Mouse (Mus musculus) megakaryocyte, adult 5-6 weeks (primary cell): ENCODE measurements around the gene Oit1. TPM values are rescaled to one million over a fixed set of nuclear protein-coding genes. Genes with fewer than 3 reads are reported as not detected.

Source experiments
- ATAC-seq: 2 replicates; pipeline ENCODE4 v1.8.0; 2016; ENCODE audit warnings: mild to moderate bottlenecking, inconsistent platforms; ENCODE audit not compliant: poor library complexity, severe bottlenecking
- total RNA-seq, 2 experiments: library from RNA; stranded (forward) in 1 of 2; stranded (reverse) in 1 of 2; fragments of 153-499, 151-499 nt in 1 of 2; fragments of 221-1000, 200-1000 nt in 1 of 2; gene quantifications; 2 replicates each; pipeline versions ENCODE4 v1.2.3 to v1.2.4; 2015 to 2017

Oit1 gene
- not detected in 2 replicates for total RNA-seq (2015)
- total RNA-seq (2017) = not detected in 2 replicates

DNA sequence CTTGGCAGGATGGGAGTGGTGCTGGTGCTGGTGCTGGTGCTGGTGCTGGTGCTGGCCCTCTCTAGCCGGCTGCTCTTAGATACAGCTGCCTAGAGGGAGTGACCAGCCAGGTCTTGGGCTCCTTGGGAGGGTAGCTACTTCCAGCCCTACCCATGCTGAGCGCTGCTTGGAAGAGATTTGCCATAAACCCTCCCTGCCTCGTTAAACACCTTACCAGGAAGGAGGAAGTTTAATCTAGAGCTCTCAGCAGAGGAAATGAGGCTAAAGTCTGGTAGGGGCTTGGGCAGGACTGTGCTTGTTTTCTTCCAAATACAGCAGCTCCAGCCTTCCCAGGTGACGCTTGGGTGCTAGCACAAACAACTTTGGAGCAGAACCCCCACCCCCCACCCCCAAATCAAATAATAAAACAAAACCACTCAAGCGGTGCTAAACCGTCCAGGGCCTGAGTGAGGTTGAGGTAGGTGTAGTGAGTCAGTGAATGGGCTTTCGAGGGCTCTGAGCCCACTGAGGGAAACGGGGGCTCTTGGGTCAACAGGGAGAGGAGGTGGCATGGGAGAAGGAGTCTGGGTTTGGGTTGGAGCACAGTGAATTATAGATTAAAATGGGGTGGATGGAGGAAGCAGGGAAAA, at the start of gene Oit1:
Gene Oit1, minus strand, starts transcription at position 70 of the 629 bp plus-strand sequence.
- ATAC-seq = no peak

DNA sequence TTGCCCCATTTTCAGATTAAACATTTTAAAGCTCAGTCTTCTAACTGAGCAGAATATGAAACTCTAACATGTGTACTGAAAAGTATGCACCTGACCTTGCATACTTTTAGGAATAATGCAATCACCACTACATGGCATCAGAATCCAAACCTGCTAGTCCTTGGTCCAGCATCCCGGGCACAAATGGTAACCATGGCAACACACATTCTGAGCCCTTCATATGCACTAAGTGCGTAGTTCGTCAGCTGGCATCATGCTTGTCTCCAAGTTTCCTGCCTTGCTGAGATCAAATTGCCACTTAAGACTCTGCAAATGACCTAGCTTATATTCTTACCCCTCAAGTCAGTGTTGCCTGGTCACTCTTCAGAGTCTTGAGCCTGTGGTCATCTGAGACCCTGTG, 44.3 kb upstream of the Oit1 start:
- no peak for ATAC-seq

GRCm38 (mm10) chr14:8421199-8421787, 42.7 kb upstream of the Oit1 start:
- no peak for ATAC-seq

DNA sequence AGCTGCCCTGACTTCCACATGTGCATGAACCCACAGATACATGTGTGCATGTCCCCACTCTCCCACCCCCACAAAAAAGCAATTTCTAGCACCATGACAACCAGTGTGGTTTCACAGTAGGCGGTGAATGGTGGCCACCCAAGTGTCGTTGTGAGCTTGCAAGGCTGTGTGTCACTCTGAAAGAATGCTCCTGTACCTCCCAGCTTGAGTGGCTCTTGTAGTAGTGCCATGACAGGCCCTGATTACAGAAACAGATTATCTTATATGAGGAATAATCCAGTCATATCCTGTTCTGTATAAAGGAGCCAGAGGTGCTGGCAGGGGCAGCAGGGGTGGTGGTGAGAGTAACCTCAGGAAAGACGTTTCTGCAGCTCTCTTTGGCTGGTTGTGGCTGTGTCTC, 40.1 kb upstream of the Oit1 start:
- no peak for ATAC-seq

GRCm38 (mm10) chr14:8405946-8406345, 27.4 kb upstream of the Oit1 start:
- no peak for ATAC-seq

DNA sequence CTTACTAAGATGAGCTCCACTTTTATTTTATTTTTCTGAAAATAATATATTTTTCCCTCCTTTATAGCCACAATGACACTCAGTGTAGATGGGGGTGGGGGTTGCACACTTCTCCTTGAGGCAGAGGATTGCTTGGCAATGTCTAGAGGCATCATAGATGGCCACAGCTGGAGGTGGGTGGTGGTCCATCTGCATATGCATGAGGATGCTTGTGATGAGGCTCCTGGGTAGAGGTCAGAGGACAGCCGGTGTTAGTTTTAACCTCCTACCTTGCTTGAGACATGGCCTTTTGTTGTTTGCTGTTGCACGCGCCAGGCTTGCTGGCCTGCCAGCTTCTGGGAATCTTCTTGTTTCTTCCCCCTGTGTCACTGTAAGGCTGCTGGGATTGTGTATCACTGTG, 24.8 kb upstream of the Oit1 start:
- ATAC-seq = no peak

DNA sequence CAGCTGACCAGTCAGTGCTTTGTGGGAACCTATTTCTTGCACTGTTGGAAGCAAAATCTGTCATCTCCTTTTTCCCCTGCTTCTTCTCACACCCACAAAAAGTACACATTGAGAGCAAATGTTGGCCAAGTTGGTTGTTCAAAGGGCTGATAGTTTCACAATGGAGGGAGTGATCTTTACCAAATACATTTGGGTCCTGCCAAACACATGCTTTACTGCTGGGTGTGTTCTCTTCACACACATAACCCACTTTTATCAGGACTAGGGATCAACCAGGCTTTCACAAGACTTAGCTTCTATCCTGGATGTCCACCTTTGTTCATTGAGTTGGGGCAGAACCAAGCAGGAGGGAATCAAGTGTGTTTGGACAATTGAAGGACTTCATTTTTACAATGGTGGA, 20.0 kb upstream of the Oit1 start:
- ATAC-seq = no peak

DNA sequence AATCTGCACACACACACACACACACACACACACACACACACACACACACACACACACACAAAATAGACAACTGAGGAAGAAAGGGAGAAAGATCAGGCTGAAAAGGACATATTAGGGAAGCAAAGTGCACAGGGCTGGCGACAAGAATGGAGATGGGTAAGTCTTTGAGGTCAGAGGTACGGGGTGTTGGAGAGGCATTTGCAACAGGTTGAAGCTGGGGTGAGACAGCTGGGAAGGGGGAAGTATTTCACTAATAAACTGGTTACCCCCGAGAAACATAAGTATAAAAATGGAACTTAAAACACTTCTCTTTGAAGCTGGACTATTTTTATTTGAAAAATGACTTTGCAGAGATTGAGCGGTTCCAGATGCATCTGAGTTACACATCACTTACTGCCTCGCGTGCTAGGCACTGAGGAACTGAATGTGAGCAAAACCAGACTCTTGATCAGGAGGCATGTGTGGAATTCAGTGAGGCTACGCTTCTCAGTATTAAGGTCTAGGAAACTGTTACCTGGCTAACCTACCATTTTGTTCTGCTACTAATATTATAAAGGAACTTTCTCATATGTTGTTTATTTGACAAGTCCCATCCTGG, 17.2 kb upstream of the Oit1 start:
- ATAC-seq = no peak

- ATAC-seq = no peak
Observed at GRCm38 (mm10) chr14:8392181-8392825, 13.7 kb upstream of the Oit1 start.

GRCm38 (mm10) chr14:8369394-8369793, 9.2 kb downstream of the Oit1 start:
- ATAC-seq = no peak

DNA sequence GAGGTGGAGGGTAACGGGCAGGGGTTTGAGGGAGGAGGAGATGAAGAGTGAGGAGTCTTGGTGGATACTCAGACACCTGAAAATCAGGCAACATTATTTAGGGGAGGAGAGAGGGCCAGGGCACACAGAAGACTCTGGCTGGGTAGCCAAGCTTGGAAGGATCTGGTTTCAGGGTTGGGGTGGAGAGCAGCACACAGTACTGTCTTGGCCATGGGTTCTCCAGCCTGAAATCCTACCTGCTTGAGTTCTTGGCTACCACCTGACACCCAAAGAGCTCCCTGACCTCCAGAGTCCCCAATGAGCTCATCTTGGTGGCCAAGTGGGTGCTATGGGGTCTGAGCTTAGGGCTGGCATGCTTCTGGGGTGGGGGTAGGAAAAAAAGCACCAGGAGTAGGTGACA, 9.7 kb downstream of the Oit1 start:
- no peak for ATAC-seq

- ATAC-seq = no peak
Observed at GRCm38 (mm10) chr14:8367727-8368520, 10.6 kb downstream of the Oit1 start.

- ATAC-seq = no peak
Observed at GRCm38 (mm10) chr14:8367121-8367520, 11.4 kb downstream of the Oit1 start.

- ATAC-seq = no peak
Observed at GRCm38 (mm10) chr14:8365833-8366232, 12.7 kb downstream of the Oit1 start.

DNA sequence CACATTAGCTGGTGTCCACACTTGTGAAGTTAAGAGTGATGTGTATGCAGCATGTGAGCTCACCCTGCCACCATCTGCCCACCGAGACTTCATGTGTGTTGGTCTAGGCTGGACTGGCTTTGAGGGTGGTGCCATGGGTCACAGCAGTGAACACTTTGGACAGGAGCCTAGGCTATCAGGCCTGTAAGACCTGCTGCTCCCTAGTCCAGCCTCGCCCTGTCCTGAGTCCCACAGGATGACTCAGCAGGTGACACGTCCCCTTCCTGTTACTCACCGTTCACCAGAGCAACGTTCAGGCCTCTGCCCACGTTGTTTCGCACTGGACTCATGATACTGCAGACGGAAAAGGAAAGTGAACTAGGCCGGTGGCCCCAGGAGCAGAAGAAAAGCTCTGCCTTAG, 21.7 kb downstream of the Oit1 start:
- no peak for ATAC-seq

DNA sequence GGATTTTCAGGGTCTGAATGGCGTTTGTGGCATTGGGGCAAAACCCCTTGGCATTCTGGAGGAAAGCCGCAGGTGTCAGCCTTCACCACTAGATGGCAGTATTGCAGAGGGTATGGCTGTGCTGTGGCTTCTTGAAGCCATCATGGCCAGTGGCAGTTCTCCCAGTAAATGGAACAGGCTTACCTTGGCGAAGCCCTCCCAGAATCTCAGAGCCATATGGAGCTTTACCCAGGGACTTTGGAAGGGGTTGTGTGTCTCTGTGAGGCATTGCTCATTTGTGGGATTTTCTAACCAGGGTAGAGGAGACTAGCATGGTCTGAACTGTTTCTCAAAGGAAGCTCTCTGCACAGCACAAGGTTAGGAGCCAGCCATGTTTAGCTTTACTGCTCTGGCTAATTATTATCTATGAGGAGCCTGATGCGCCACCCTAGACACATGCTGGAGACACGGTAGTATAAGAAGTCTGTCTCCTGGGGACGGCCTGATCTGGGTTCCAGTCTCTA, 22.5 kb downstream of the Oit1 start:
- ATAC-seq = peak; percentile 79

DNA sequence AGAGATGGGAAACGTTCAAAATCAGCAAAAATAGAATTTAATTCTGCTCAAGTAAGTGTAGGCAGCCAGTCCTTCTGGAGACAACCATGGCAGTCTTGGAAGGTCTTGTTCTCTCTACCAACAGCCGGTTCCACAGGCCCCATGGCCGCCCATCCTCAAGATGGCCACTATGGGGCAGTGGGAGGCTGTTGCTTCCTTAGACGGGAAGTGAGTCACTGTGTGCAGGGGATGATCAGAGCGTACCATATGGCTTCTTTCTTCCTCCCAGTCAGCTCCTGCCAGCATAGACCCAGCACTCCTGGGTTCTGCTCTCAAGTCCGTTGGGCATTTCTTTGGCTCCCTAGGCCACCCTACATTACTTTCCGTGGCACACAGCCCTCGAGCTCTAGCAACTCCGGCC, 29.6 kb downstream of the Oit1 start:
- peak; percentile 57; the same call in 1 of the 2 replicates for ATAC-seq

- peak; percentile 79 for ATAC-seq
Observed at GRCm38 (mm10) chr14:8346255-8346997, 32.1 kb downstream of the Oit1 start.

DNA sequence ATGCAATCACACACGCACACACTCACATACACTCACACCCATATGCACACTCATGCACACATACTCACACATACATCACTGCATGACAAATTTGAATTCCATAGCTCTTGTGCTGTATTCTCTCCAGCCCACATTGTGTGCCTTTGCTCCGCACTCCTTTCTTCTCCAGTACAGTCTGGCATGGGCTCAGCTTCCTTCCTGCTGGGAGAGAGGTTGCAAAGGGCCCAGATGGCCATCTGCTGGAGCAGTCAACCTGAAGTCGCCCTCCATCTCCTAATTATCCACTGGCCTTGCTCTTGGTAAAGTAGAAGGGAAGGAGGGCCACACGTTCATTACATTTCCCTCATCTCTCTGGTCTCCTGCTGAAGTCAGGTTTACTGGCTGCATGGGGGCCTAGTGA, 33.0 kb downstream of the Oit1 start:
- no peak for ATAC-seq

- no peak for ATAC-seq
Observed at GRCm38 (mm10) chr14:8342509-8343106, 35.9 kb downstream of the Oit1 start.
